Mouse (Mus musculus) layer of hippocampus, postnatal 14 days (tissue): Measurements from ENCODE around the gene Pard3b. TPM values are rescaled to one million over a fixed set of nuclear protein-coding genes. Genes with fewer than 3 reads are reported as not detected.

Source experiments
- DNase-seq, 2 experiments: peaks; one replicate each; pipeline ENCODE4 v3.0.0; 2021 to 2022; ENCODE audit warnings: low spot score in 2 of 2, mixed read lengths in 1 of 2
- total RNA-seq, 2 experiments: library from RNA; stranded (reverse); gene quantifications; 2 replicates each; pipeline ENCODE4 v1.2.3; 2021

The Pard3b gene
- total RNA-seq, 2 experiments from 2014 or later = 5.5 to 8.2 TPM

GRCm38 (mm10) chr1:62071139-62071538 is 432.5 kb downstream of the Pard3b start:
- DNase-seq = no peak

- no peak for DNase-seq
Observed at GRCm38 (mm10) chr1:62076171-62076570, 437.5 kb downstream of the Pard3b start.

GRCm38 (mm10) chr1:62081129-62081528 is 442.5 kb downstream of the Pard3b start:
- no peak for DNase-seq

GRCm38 (mm10) chr1:62085995-62086394 is 447.4 kb downstream of the Pard3b start:
- DNase-seq = no peak

GRCm38 (mm10) chr1:62087464-62087863 is 448.8 kb downstream of the Pard3b start:
- no peak for DNase-seq

- no peak for DNase-seq
Observed at GRCm38 (mm10) chr1:62094885-62095284, 456.3 kb downstream of the Pard3b start.

GRCm38 (mm10) chr1:62122426-62122825 is 483.8 kb downstream of the Pard3b start:
- DNase-seq = no peak

GRCm38 (mm10) chr1:62129186-62129585 is 490.6 kb downstream of the Pard3b start:
- no peak for DNase-seq

GRCm38 (mm10) chr1:62148134-62148533 is 509.5 kb downstream of the Pard3b start:
- no peak for DNase-seq

- DNase-seq = no peak
Observed at GRCm38 (mm10) chr1:62148786-62149185, 510.2 kb downstream of the Pard3b start.

GRCm38 (mm10) chr1:62155970-62156369 is 517.3 kb downstream of the Pard3b start:
- DNase-seq = no peak

GRCm38 (mm10) chr1:62159592-62159991 is 521.0 kb downstream of the Pard3b start:
- no peak for DNase-seq

- peak; percentile 3 to 8 for DNase-seq
Observed at GRCm38 (mm10) chr1:62175013-62175640, 536.5 kb downstream of the Pard3b start.

GRCm38 (mm10) chr1:62181638-62182037 is 543.0 kb downstream of the Pard3b start:
- DNase-seq = no peak

GRCm38 (mm10) chr1:62182634-62183033 is 544.0 kb downstream of the Pard3b start:
- no peak for DNase-seq

GRCm38 (mm10) chr1:62190786-62191185 is 552.2 kb downstream of the Pard3b start:
- no peak for DNase-seq

GRCm38 (mm10) chr1:62197515-62197914 is 558.9 kb downstream of the Pard3b start:
- DNase-seq = no peak

- no peak for DNase-seq
Observed at GRCm38 (mm10) chr1:62200919-62201318, 562.3 kb downstream of the Pard3b start.

- no peak for DNase-seq
Observed at GRCm38 (mm10) chr1:62201686-62202257, 563.1 kb downstream of the Pard3b start.

GRCm38 (mm10) chr1:62213285-62213684 is 574.7 kb downstream of the Pard3b start:
- no peak for DNase-seq

GRCm38 (mm10) chr1:62215842-62216241 is 577.2 kb downstream of the Pard3b start:
- DNase-seq = peak; percentile 66 to 84

- DNase-seq = peak in 1 of 2 experiments; percentile 9
Observed at GRCm38 (mm10) chr1:62216568-62216967, 577.9 kb downstream of the Pard3b start.

- DNase-seq = no peak
Observed at GRCm38 (mm10) chr1:62229129-62229528, 590.5 kb downstream of the Pard3b start.
